Mouse (Mus musculus): ENCODE results near the gene Rln3. TPM values are rescaled to one million over a fixed set of nuclear protein-coding genes. Genes with fewer than 3 reads are reported as not detected.

Rln3 gene
- polyA plus RNA-seq, 1 experiment from 2014 or later, result not detected

- no peaks in the 10 kb centered on the region for H3K9me3 ChIP-seq
- 70% methylated on average over 16 of the region's 16 CpGs for WGBS
- peaks cover 26% of the 10 kb centered on the region for H3K36me3 ChIP-seq
- H3K27ac ChIP-seq, result no peak overlapping the region
- H3K9ac ChIP-seq (replicated peaks), result peak overlapping the region; percentile 79
- peaks cover 43% of the 10 kb centered on the region for H3K27me3 ChIP-seq
- 0 out of 2 replicates have a peak, but pooled peaks have one; percentile 2 for ATAC-seq
- peak overlapping the region; percentile 84 for H3K4me2 ChIP-seq (replicated peaks)
- peaks cover 40% of the 10 kb centered on the region for H3K4me1 ChIP-seq (replicated peaks)
- peak overlapping the region; percentile 79 for H3K4me3 ChIP-seq (replicated peaks)
Observed at GRCm38 (mm10) chr8:83999057-83999705, 45.6 kb downstream of the Rln3 start.

- Histone ChIP-seq H3K36me3 (peaks cover 32% of the 10 kb centered on the region), H3K9ac (replicated peaks) (peak overlapping the region; percentile 79), H3K4me3 (replicated peaks) (peak overlapping the region; percentile 79), H3K4me2 (replicated peaks) (peak overlapping the region; percentile 84), H3K27ac (peak overlapping the region; percentile 88), H3K9me3 (no peaks in the 10 kb centered on the region), H3K27me3 (peaks cover 43% of the 10 kb centered on the region), H3K4me1 (replicated peaks) (peaks cover 35% of the 10 kb centered on the region)
- WGBS, result 1% methylated on average over 64 of the region's 92 CpGs
- peak; percentile 24 for ATAC-seq
Observed at GRCm38 (mm10) chr8:83998231-83999056, 46.4 kb downstream of the Rln3 start.

GRCm38 (mm10) chr8:83997511-83998141 is 47.2 kb downstream of the Rln3 start, which contains the start of gene Samd1:
Gene Samd1, plus strand, starts transcription at chr8:83997672.
- Histone ChIP-seq H3K4me3 (replicated peaks) (peak within 1 kb of the TSS; percentile 79), H3K4me1 (replicated peaks) (peaks cover 35% of the 10 kb centered on the region), H3K36me3 (peaks cover 34% of the 10 kb centered on the region), H3K4me2 (replicated peaks) (peak within 1 kb of the TSS; percentile 84), H3K27me3 (peaks cover 37% of the 10 kb centered on the region), H3K9me3 (no peaks in the 10 kb centered on the region), H3K27ac (peak within 1 kb of the TSS; percentile 98), H3K9ac (replicated peaks) (peak within 1 kb of the TSS; percentile 88)
- ATAC-seq, result peak; percentile 13; the same call in 1 of the 2 replicates
- under 1% methylated on average over 45 of the region's 112 CpGs for WGBS

- H3K4me1 ChIP-seq (replicated peaks), result peaks cover 35% of the 10 kb centered on the region
- peaks cover 29% of the 10 kb centered on the region for H3K27me3 ChIP-seq
- H3K4me2 ChIP-seq (replicated peaks), result peak overlapping the region; percentile 78
- H3K36me3 ChIP-seq, result peaks cover 42% of the 10 kb centered on the region
- peak; percentile 77 for ATAC-seq
- peak overlapping the region; percentile 76 for H3K4me3 ChIP-seq (replicated peaks)
- H3K27ac ChIP-seq, result peak overlapping the region; percentile 98
- peak overlapping the region; percentile 88 for H3K9ac ChIP-seq (replicated peaks)
- under 1% methylated on average over 69 of the region's 103 CpGs for WGBS
- H3K9me3 ChIP-seq, result no peaks in the 10 kb centered on the region
Observed at GRCm38 (mm10) chr8:83996567-83997505, 48.0 kb downstream of the Rln3 start.

GRCm38 (mm10) chr8:83995973-83996372 is 48.8 kb downstream of the Rln3 start:
- 9% methylated on average over 12 of the region's 12 CpGs for WGBS
- Histone ChIP-seq H3K27me3 (peaks cover 20% of the 10 kb centered on the region), H3K27ac (peak overlapping the region; percentile 98; the same call in 1 of the 2 replicates), H3K36me3 (peaks cover 46% of the 10 kb centered on the region), H3K9ac (replicated peaks) (no peak overlapping the region), H3K4me1 (replicated peaks) (peaks cover 27% of the 10 kb centered on the region), H3K4me2 (replicated peaks) (peak overlapping the region; percentile 78), H3K9me3 (no peaks in the 10 kb centered on the region), H3K4me3 (replicated peaks) (peak overlapping the region; percentile 76)
- ATAC-seq, result peak; percentile 34; the same call in 1 of the 2 replicates

- H3K27ac ChIP-seq, result no peak overlapping the region
- 88% methylated on average over 3 of the region's 3 CpGs for WGBS
- H3K4me3 ChIP-seq (replicated peaks), result no peak overlapping the region
- H3K4me2 ChIP-seq (replicated peaks), result no peak overlapping the region
- 0 out of 2 replicates have a peak, but pooled peaks cover under 1% of the 10 kb centered on the region for H3K27me3 ChIP-seq
- no peak overlapping the region for H3K9ac ChIP-seq (replicated peaks)
- ATAC-seq, result no peak
- no peaks in the 10 kb centered on the region for H3K9me3 ChIP-seq
- H3K4me1 ChIP-seq (replicated peaks), result peaks cover 14% of the 10 kb centered on the region
- H3K36me3 ChIP-seq, result peaks cover 52% of the 10 kb centered on the region
Observed at GRCm38 (mm10) chr8:83994030-83994429, 50.8 kb downstream of the Rln3 start.

MicroRNAs encoded within 50 kb of the gene (microRNA counts, 519-probe panel; counts per million panel counts)
- microRNA mmu-miR-1199, result 110 counts per million, percentile 56 among the panel's probes with 10 or more counts
- 1,106 counts per million, percentile 57 among the panel's probes with 10 or more counts for microRNA mmu-miR-709

Small RNA genes lying within 50 kb of the gene (microRNA-seq; reads per million reads assigned to microRNA genes)
- gene Mir1199, result not detected
- not detected for gene Mir709
- gene Mir8111, result 1.4 reads per million

Other genes starting within 250 kb of the Rln3 start
- 45.1 and 46.1 TPM in 2 replicates for gene Adgrl1, start 144.9 kb downstream of the Rln3 start, polyA plus RNA-seq (2015; fragmentation: Nextera tagmentation; extraction: Ambion mirVana)
- 0.70 and 0.94 TPM in 2 replicates for gene Gm10644, start 89.8 kb downstream of the Rln3 start, polyA plus RNA-seq (2015; fragmentation: Nextera tagmentation; extraction: Ambion mirVana)
- gene Asf1b, start 89.5 kb downstream of the Rln3 start, polyA plus RNA-seq (2015; fragmentation: Nextera tagmentation; extraction: Ambion mirVana), result 25.0 and 25.7 TPM in 2 replicates
- 177 and 189 TPM in 2 replicates for gene Prkaca, start 72.0 kb downstream of the Rln3 start, polyA plus RNA-seq (2015; fragmentation: Nextera tagmentation; extraction: Ambion mirVana)
- gene Samd1, start 47.3 kb downstream of the Rln3 start, polyA plus RNA-seq (2015; fragmentation: Nextera tagmentation; extraction: Ambion mirVana), result 7.7 and 8.7 TPM in 2 replicates
- 0.26 and 0.89 TPM in 2 replicates for gene 1700067K01Rik, start 43.5 kb downstream of the Rln3 start, polyA plus RNA-seq (2015; fragmentation: Nextera tagmentation; extraction: Ambion mirVana)
- 0.19 TPM in 1 of 2 replicates, not detected in the other for gene 2210011C24Rik, start 32.8 kb downstream of the Rln3 start, polyA plus RNA-seq (2015; fragmentation: Nextera tagmentation; extraction: Ambion mirVana)
- 2.0 and 3.4 TPM in 2 replicates for gene Palm3, start 23.5 kb downstream of the Rln3 start, polyA plus RNA-seq (2015; fragmentation: Nextera tagmentation; extraction: Ambion mirVana)
- 0.23 and 0.26 TPM in 2 replicates for gene Il27ra, start 2.4 kb downstream of the Rln3 start, polyA plus RNA-seq (2015; fragmentation: Nextera tagmentation; extraction: Ambion mirVana)
- 1.8 and 2.1 TPM in 2 replicates for gene Gm10643, start 20.1 kb upstream of the Rln3 start, polyA plus RNA-seq (2015; fragmentation: Nextera tagmentation; extraction: Ambion mirVana)
- 9.8 and 10.0 TPM in 2 replicates for gene Rfx1, start 21.8 kb upstream of the Rln3 start, polyA plus RNA-seq (2015; fragmentation: Nextera tagmentation; extraction: Ambion mirVana)
- gene Dcaf15, start 59.8 kb upstream of the Rln3 start, polyA plus RNA-seq (2015; fragmentation: Nextera tagmentation; extraction: Ambion mirVana), result 21.0 and 23.3 TPM in 2 replicates
- gene Podnl1, start 81.0 kb upstream of the Rln3 start, polyA plus RNA-seq (2015; fragmentation: Nextera tagmentation; extraction: Ambion mirVana), result 0.44 and 0.57 TPM in 2 replicates
- 24.5 and 24.7 TPM in 2 replicates for gene Cc2d1a, start 102.9 kb upstream of the Rln3 start, polyA plus RNA-seq (2015; fragmentation: Nextera tagmentation; extraction: Ambion mirVana)
- gene 4930432K21Rik, start 103.0 kb upstream of the Rln3 start, polyA plus RNA-seq (2015; fragmentation: Nextera tagmentation; extraction: Ambion mirVana), result 2.3 and 2.7 TPM in 2 replicates
- 8.8 and 11.6 TPM in 2 replicates for gene Nanos3, start 140.2 kb upstream of the Rln3 start, polyA plus RNA-seq (2015; fragmentation: Nextera tagmentation; extraction: Ambion mirVana)
- 44.9 and 47.4 TPM in 2 replicates for gene Zswim4, start 192.1 kb upstream of the Rln3 start, polyA plus RNA-seq (2015; fragmentation: Nextera tagmentation; extraction: Ambion mirVana)
- 261 and 273 TPM in 2 replicates for gene D8Ertd738e, start 204.7 kb upstream of the Rln3 start, polyA plus RNA-seq (2015; fragmentation: Nextera tagmentation; extraction: Ambion mirVana)
- 49.7 and 57.5 TPM in 2 replicates for gene Mri1, start 212.3 kb upstream of the Rln3 start, polyA plus RNA-seq (2015; fragmentation: Nextera tagmentation; extraction: Ambion mirVana)
- 22.3 and 24.0 TPM in 2 replicates for gene Ccdc130, start 225.4 kb upstream of the Rln3 start, polyA plus RNA-seq (2015; fragmentation: Nextera tagmentation; extraction: Ambion mirVana)

Data from midbrain, embryonic 13.5 days (tissue).